Mouse (Mus musculus): Measurements from ENCODE around the gene Coro7.
A peak's percentile ranks its signal among the peaks of the same experiment; 100 is the strongest.
"Not testable (repeated sequence)": the region's sequence is repeated elsewhere in the genome, so short reads cannot be mapped to it uniquely, and the experiment has no call there.

Gene Coro7

GRCm38 (mm10) chr16:4680922-4681455, 1.4 kb upstream of the Coro7 start:
- not testable (repeated sequence) for DNase-seq

GRCm38 (mm10) chr16:4678080-4678479, 1.5 kb downstream of the Coro7 start:
- DNase-seq = no peak

DNA sequence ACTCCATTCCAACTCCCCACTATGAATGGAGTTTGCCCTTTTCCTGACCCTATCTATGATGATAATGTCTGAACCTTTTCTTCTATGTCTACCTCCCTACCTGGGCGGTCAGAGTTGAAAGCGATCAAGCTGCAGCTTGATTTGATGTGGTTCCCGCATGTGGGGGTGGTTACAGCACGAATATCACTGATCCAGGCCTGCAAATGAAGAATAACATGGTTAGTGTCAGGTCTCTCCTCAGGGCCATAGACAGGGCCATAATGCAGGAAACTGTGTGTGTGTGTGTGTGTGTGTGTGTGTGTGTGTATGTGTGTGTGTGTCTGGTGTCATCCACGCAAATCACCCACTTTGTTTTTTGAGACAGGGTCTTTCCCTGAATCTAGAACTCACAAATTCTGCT, 2.7 kb downstream of the Coro7 start:
- no peak for DNase-seq

DNA sequence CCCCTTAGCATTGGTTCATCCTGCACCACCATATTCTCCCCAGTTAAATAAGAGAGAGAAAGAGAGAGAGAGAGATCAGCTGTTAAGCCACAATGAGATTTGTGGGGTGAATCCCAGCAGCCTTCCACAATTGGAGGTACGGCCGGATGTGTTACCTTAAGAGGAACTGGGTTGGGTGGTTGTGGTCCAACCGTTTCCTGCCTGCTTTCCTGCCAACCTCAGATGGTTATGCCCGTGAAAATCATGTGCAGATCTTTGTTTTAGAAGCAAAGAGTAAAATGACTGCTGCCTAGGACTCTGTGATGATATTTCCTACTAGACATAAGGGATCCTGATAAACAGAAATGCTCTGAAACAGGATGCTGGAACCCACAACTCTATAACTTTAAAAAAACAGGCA, 5.5 kb downstream of the Coro7 start:
- peak; percentile 62 to 80 for DNase-seq

DNA sequence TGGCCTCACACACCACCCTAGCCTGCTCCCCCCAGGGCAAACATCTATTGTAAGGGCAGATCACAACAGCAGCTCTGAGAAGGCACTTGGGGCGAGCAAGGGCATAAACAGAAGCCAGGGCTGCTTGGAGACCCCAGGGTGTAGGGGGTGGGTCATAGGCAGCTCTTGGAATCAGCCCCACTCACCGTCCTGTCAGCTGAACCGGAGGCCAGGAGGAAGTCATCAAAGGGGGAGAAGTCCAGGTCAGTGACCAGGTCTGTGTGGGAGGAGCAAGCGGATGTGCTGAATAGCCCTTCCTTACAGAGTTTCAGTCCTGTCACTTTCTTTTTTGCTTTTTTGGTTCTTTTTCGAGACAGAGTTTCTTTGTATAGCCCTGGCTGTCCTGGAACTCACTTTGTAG, 9.3 kb downstream of the Coro7 start:
- no peak for DNase-seq

GRCm38 (mm10) chr16:4667190-4667808, 12.3 kb downstream of the Coro7 start:
- DNase-seq = peak; percentile 50 to 59

- no peak for DNase-seq
These were observed 13.9 kb downstream of the Coro7 start for GRCm38 (mm10) chr16:4665726-4666125.

GRCm38 (mm10) chr16:4663806-4664205, 15.8 kb downstream of the Coro7 start:
- no peak for DNase-seq

GRCm38 (mm10) chr16:4661605-4662004, 18.0 kb downstream of the Coro7 start:
- DNase-seq = no peak

- no peak for DNase-seq
These were observed 20.3 kb downstream of the Coro7 start for GRCm38 (mm10) chr16:4659326-4659725.

DNA sequence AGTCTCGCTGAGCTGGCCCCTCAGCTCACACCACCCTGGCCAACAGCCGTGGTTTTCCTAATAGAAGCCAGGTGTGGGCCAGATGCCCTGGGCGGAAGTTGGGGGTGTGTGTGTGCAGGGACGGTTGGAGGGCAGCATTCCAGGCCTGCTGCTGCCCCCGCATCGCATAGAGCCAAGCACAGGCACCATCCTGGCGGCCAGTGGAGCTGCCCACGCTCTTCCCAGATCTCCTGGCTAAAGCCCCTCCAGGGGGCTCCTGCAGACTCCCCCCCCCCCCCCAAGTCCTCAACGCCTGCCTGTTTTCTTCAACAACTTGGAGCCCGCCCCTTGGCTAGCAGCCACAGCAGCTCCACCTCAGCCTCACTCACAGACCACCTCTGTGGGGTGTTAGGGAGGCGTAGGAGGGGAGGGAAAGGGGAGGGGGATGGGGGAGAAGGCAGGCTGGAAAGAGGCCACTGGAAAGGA, 20.8 kb downstream of the Coro7 start:
- no peak for DNase-seq

DNA sequence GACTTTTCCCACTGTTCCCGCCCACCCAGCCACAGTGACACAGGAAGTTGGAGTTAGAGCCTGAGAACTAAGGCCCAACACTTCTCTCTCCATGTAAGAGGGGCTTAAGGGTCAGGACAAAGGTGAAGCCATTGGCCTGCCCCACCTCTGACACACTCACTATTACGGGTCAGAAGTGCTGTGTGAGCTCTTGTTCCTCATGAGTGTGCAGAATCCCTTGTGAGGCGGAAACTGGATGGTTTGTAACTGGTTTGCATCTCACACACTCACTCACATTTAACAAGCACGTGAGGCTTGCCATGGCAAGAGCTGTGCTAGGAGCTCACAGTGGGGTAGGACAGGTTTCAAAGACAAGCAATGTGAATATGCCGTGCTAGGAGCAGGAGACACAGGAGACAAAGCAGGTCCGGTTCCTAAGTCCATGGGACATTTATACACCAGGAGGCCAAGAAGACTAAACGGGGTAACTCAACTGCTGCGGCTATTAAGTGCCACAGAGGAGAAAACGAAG, 23.0 kb downstream of the Coro7 start:
- DNase-seq = no peak

DNA sequence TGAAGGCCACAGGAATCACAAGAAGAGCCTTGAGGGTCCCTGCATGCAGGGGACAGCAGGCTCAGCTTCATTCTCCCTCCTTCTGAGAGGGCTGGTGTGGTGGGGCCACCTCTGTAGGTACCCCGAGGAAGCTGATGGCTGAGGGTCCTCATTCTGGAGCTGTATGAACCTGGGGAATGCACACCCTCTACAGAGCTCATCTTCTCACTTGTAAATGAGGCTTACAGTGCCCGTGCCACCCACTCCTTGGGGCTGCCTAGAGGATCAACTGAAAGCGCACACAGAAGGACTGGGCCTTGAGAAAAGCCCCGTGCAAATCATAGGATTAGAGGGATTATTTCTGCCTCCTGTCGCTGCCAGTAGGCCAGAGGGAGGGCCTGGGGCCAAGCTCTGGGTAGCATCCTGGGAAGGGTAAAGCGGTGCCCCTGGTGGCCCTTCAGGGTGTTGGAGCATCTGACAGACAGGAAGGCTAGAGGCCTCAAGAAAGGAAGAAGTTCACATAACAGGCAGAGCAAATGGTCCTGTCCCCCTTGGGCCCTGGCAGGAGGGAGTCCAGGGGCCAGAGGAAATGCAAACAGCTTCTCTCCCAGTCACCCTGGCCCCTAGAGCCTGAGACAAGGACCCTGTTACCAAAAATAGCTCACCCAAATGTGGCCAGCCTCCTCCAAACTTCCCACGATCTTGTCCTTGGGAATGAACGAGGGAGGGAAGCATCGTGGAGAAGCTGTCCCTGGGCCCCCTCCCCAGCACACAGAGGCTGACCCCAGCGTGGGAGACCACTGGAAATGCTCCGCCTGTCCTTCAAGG, 23.6 kb downstream of the Coro7 start:
- no peak for DNase-seq

- DNase-seq = no peak
These were observed 24.3 kb downstream of the Coro7 start for GRCm38 (mm10) chr16:4655251-4655734.

DNA sequence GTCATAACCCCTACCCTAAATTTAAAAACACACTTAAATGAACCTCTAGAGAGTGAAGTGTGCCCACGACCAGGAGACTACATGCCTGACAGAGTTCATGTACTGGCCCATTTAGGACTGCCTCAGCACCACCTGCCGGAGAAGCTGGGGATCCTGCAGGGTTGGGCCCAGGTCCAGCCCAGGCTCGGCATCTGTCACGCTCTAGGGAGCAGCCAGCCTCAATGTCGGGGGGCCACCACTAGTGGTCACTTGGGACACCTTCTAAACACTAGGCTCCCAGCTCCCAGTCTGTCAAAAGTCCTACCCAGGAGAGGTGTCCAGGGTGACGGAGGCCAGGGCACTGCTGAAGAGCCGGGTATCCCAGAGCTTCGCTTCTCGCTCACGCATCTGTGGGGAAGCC, 24.9 kb downstream of the Coro7 start:
- no peak for DNase-seq

DNA sequence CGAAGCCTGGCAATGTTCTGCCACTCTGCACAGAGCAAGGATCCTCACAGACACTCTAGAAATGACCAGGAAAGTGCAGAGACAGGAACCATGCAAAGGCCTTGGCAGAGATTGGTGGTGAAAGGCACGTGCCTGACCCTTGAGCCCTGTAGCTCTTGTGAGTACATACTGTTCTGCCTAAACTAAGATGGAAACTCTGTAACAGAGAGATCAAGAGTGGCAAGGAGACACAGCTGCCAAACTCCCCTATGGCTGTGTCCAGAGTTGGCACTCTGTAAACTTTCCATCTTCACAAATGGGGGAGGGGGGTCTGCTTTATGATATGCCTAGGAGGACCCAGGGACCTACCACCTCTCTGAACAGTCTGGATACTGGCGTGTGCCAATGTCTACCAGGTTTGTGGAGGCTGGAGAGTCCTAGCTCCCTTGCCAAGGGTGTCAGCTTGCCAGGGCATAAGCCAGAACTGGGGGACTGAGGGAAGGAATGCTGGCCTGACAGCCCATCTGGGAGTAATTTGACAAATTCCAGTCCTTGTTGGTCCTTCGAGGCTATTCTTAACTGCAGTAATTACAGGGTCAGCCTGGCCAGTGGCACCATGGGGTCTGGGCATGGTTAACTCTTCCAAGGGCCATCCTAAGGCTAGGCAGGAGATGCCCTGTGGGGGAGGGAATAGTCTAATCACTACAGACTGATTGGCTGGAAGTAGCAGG, 26.7 kb downstream of the Coro7 start:
- DNase-seq = no peak

DNA sequence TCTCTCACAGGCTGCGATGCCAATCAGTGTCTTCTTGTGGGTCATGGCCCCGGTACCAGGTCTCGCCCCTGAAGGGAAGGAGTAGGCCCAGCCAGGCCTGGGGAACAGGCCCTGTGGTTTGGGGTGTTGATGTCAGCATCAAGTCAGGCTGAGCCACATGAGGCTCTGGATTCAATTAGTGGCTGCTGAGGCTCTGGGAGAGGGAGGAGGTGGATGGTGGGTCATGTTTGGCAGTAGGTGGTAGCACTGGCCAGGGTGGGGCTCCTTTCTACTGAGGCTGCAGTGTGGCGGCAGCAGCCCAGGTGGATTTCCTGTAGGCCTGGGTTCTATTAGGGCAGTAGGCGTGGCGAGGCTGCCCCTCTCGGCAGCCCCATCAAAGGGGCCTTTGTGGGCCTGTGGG, 28.0 kb downstream of the Coro7 start:
- no peak for DNase-seq

GRCm38 (mm10) chr16:4651081-4651480, 28.5 kb downstream of the Coro7 start:
- no peak for DNase-seq

DNA sequence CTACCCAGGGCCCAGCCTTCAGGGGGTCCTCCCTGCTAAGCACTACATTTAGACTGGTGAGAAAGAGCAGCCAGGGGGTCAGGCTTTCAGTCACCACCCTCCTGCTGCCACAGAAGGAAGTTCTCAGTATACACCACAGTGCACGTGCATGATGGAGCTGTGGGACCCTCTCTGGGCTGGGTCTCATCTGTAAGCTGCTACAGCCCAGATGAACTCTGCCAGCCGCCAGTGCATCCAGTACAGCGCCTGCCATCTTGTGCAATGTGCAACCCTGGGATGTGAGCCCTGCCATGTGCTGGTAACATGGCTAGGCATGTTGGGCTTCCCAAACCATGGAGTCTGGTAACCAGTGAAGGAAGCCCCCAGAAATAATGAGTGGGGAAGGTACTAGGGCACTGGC, 29.4 kb downstream of the Coro7 start:
- DNase-seq = no peak

GRCm38 (mm10) chr16:4649692-4650091, 29.9 kb downstream of the Coro7 start:
- DNase-seq = no peak

- no peak for DNase-seq
These were observed 30.4 kb downstream of the Coro7 start for GRCm38 (mm10) chr16:4649211-4649610.

DNA sequence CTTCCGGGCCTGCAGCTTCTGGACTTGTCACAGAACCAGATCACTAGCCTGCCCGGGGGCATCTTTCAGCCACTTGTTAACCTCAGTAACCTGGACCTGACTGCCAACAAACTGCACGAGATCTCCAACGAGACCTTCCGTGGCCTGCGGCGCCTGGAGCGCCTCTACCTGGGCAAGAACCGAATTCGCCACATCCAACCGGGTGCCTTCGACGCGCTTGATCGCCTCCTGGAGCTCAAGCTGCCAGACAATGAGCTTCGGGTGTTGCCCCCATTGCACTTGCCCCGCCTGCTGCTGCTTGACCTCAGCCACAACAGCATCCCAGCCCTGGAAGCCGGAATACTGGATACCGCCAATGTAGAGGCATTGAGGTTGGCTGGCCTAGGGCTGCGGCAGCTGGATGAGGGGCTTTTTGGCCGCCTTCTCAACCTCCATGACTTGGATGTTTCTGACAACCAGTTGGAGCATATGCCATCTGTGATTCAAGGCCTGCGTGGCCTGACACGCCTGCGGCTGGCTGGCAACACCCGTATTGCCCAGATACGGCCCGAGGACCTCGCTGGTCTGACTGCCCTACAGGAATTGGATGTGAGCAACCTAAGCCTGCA, 31.1 kb downstream of the Coro7 start:
- no peak for DNase-seq

All from thymus, adult 18-20 months (tissue).